Mouse (Mus musculus): ENCODE results near the gene Krt20. TPM values are rescaled to one million over a fixed set of nuclear protein-coding genes. Genes with fewer than 3 reads are reported as not detected.

The Krt20 gene
- polyA plus RNA-seq, 1 experiment from 2014 or later = not detected

DNA sequence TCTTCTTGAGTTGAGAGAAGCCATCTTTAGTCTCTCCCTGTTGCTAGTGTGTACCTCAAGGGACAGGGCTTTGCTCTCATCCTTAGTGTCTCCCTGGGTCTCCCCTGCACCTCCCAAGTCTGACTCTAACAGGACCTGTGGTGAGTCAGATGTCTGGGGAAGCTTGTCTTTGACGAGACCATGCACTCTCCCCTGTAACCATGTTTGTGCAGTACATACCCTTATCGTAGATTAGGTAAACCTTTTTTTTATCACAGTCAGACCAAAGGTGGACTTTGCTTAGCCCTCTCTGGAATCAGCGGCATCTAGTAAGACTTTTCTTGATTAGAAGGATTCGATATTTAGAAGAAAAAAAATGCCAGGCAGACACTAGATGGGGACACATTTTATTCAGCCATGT, 16.1 kb upstream of the Krt20 start:
- Histone ChIP-seq H3K36me3 (no peaks in the 10 kb centered on the region), H3K9me3 (no peaks in the 10 kb centered on the region), H3K27ac (no peak overlapping the region), H3K4me3 (replicated peaks) (no peak overlapping the region), H3K9ac (replicated peaks) (no peak overlapping the region), H3K4me1 (replicated peaks) (no peaks in the 10 kb centered on the region), H3K4me2 (replicated peaks) (no peak overlapping the region), H3K27me3 (no peaks in the 10 kb centered on the region)
- 94% methylated on average over 4 of the region's 4 CpGs for WGBS
- no peak for ATAC-seq

DNA sequence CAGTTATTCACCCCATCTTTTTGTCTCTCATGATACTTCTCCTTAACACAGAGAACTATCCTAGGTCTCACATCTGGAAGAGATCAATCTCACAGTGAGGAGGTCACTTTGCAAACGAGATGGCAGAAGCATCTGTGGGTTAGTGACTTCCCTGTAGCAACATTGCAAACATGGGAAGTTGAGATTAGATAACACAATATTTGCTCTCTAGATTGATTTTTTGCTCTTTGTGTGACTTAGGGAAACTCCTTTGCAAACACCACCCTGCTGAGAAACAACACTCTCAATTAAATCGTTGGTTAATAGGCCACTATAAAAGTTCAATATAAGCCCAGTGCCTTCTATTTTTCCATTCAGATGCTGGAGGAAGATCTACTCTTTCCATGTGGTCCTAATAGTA, 10.8 kb upstream of the Krt20 start:
- no peaks in the 10 kb centered on the region for H3K4me1 ChIP-seq (replicated peaks)
- no peak overlapping the region for H3K27ac ChIP-seq
- no peaks in the 10 kb centered on the region for H3K27me3 ChIP-seq
- no peaks in the 10 kb centered on the region for H3K36me3 ChIP-seq
- ATAC-seq = no peak
- H3K4me3 ChIP-seq (replicated peaks) = no peak overlapping the region
- H3K9me3 ChIP-seq = no peaks in the 10 kb centered on the region
- H3K9ac ChIP-seq (replicated peaks) = no peak overlapping the region
- WGBS = 81% methylated on average over 2 of the region's 2 CpGs
- H3K4me2 ChIP-seq (replicated peaks) = no peak overlapping the region

DNA sequence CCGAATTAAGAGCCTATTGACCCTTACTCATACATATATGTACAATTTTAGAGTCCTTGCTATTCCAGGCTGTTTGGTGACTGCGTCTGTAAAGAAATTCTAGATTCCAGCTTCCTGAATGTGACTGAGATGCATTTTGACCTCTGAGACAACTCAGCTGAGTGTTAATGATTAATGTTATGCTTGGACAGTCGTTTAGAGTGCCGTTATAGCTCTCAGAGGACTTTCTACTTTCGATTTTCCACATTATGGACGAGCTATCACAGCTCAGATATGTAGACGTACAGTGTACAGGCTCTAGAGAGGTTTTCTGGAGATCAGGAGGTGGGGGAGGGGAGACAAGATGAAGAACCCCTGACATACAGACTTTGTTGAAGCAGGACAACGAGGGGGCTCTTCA, 3.3 kb upstream of the Krt20 start:
- Histone ChIP-seq H3K27ac (no peak overlapping the region), H3K27me3 (no peaks in the 10 kb centered on the region), H3K9me3 (no peaks in the 10 kb centered on the region), H3K4me1 (replicated peaks) (no peaks in the 10 kb centered on the region), H3K9ac (replicated peaks) (no peak overlapping the region), H3K4me3 (replicated peaks) (no peak overlapping the region), H3K4me2 (replicated peaks) (no peak overlapping the region), H3K36me3 (no peaks in the 10 kb centered on the region)
- WGBS = 75% methylated on average over 8 of the region's 8 CpGs
- no peak for ATAC-seq

DNA sequence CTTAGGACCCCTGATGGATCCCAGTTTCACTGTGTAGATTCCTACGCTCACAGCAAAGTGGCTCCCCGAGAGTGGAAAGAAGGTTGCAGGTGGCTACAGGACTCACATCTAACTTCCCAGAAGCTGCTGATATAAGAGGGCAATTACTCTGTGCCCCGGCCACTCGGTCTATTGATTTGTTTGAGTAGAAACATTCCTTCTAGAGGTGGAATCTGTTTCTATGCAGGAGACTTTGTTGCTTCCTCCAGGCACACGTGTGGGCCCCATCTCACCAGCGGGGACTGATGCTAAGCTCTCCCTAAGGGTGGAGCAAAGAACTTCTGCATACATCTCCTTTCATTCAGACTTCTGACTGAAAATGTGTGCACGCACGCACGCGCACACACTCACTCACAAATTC, 1.5 kb upstream of the Krt20 start:
- H3K9ac ChIP-seq (replicated peaks) = no peak overlapping the region
- 72% methylated on average over 10 of the region's 10 CpGs for WGBS
- no peak for ATAC-seq

DNA sequence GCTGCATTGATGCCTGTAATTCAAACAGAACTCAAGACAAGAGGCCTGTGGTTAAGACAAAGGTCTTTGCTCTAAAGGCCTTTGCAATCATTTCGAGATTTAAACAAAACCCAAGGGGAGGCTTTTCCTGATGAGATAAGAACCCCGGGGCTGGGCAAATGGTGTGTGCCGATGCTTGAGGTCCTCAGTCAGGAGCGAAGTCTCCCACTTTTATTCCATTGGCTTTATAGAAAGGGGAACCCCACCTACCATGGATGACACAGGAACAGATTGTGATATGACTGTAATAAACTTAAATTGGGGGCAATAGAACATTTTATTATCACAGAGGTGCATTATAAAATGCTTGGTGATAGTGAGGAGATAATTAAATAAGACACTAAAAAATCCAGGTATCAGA, 1.3 kb downstream of the Krt20 start:
- Histone ChIP-seq H3K9me3 (no peaks in the 10 kb centered on the region), H3K27me3 (no peaks in the 10 kb centered on the region), H3K36me3 (no peaks in the 10 kb centered on the region), H3K4me1 (replicated peaks) (no peaks in the 10 kb centered on the region), H3K9ac (replicated peaks) (no peak overlapping the region), H3K4me2 (replicated peaks) (no peak overlapping the region), H3K4me3 (replicated peaks) (no peak overlapping the region), H3K27ac (no peak overlapping the region)
- no peak for ATAC-seq
- WGBS = 51% methylated on average over 4 of the region's 4 CpGs

More for the DNA sequence above, 1.5 kb upstream of the Krt20 start:
- Histone ChIP-seq H3K4me3 (replicated peaks) (no peak overlapping the region), H3K27me3 (no peaks in the 10 kb centered on the region), H3K9me3 (no peaks in the 10 kb centered on the region), H3K36me3 (no peaks in the 10 kb centered on the region), H3K27ac (no peak overlapping the region), H3K4me2 (replicated peaks) (no peak overlapping the region), H3K4me1 (replicated peaks) (no peaks in the 10 kb centered on the region)

DNA sequence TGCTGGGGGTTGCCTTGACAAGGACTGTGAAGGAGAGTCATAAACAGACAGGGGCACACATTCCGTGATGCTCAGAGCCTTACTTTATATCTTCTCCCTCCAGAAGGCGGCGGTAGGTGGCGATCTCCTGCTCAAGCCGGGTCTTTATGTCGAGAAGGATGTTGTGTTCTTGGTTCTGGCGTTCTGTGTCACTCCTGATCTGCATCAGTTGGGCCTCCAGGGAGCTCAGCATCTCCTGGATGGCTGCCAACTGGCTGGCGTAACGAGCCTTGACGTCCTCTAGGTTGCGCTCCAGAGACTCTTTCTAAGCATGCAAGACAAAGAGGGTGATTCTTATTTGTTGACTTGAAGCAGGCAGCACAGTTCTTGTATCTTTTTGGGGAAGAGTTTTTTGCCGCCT, 7.3 kb downstream of the Krt20 start:
- Histone ChIP-seq H3K9me3 (no peaks in the 10 kb centered on the region), H3K36me3 (no peaks in the 10 kb centered on the region), H3K4me3 (replicated peaks) (no peak overlapping the region), H3K4me2 (replicated peaks) (no peak overlapping the region), H3K4me1 (replicated peaks) (peaks cover 8% of the 10 kb centered on the region; the same call in 1 of the 2 replicates), H3K27ac (no peak overlapping the region), H3K27me3 (no peaks in the 10 kb centered on the region), H3K9ac (replicated peaks) (no peak overlapping the region)
- 34% methylated on average over 12 of the region's 12 CpGs for WGBS
- no peak for ATAC-seq

DNA sequence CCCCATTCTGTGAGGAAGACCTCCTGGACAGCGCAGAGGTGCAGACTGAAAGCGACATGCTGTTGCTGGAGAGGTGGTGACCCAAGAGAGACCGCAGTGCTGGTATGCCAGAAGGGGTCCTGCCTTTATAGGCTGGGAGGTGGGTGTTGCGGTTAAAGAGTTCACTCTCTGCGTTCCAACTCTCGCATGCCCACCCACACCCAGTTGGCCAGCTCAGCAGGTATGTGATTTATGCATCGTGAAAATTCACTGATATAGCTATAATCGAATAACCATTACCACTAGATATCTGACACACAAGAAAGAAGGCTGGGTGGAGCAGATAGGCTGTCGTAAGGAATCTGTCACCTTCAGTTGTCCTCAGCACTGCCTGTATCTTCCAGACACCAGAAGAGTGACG, 15.8 kb downstream of the Krt20 start, which contains the start of gene Krt12:
Gene Krt12 (minus strand): TSS at position 101 of the 400 bp plus-strand sequence.
- Histone ChIP-seq H3K9ac (replicated peaks) (no peak within 1 kb of the TSS), H3K9me3 (no peaks in the 10 kb centered on the region), H3K4me2 (replicated peaks) (no peak within 1 kb of the TSS), H3K27ac (no peak within 1 kb of the TSS), H3K27me3 (peaks cover 7% of the 10 kb centered on the region; the same call in 1 of the 2 replicates), H3K36me3 (no peaks in the 10 kb centered on the region), H3K4me3 (replicated peaks) (no peak within 1 kb of the TSS), H3K4me1 (replicated peaks) (peaks cover 6% of the 10 kb centered on the region; the same call in 1 of the 2 replicates)
- ATAC-seq = no peak
- 89% methylated on average over 10 of the region's 10 CpGs for WGBS

DNA sequence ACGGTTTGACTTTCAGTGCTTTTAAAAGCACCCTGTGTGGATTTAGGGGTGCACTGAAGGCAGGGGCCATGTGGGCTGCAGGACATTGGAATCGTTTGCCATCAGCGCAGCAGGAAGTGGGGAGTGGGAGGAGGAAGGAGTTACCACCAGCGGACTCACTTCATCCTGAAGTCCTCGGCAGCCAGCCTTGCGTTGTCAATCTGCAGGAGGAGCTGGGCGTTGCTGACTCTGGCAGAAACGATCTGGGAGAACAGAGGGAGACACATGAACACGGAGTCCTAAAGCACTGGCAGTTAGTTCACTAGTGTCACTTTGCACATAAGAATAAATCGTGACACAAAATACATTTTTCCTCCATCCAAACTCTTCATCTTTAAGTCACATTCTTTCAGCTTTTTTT, 17.4 kb downstream of the Krt20 start:
- Histone ChIP-seq H3K27ac (no peak overlapping the region), H3K9ac (replicated peaks) (no peak overlapping the region), H3K36me3 (no peaks in the 10 kb centered on the region), H3K9me3 (no peaks in the 10 kb centered on the region), H3K4me2 (replicated peaks) (no peak overlapping the region), H3K4me3 (replicated peaks) (no peak overlapping the region), H3K4me1 (replicated peaks) (peaks cover 6% of the 10 kb centered on the region; the same call in 1 of the 2 replicates), H3K27me3 (peaks cover 7% of the 10 kb centered on the region; the same call in 1 of the 2 replicates)
- no peak for ATAC-seq
- 65% methylated on average over 10 of the region's 10 CpGs for WGBS

DNA sequence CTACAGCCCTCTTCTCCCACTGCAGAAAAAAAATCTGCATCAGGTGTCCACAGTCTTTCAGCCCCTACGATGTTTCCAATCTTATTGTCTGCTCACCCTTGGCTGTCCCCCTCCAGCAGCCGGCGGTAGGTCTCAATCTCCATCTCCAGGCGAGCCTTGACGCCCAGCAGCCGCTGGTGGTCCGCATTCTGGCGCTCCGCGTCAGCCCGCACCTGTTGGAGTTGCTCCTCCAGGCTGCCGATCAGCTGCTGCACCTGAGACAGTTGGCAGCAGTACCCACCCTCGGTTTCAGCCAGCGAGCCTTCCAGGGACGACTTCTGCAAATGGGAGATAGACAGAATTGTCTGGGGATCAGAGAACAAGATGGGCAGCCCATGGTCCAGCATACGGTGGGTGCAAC, 20.1 kb downstream of the Krt20 start:
- Histone ChIP-seq H3K9ac (replicated peaks) (no peak overlapping the region), H3K27me3 (peaks cover 4% of the 10 kb centered on the region; the same call in 1 of the 2 replicates), H3K36me3 (no peaks in the 10 kb centered on the region), H3K4me1 (replicated peaks) (no peaks in the 10 kb centered on the region), H3K9me3 (no peaks in the 10 kb centered on the region), H3K27ac (no peak overlapping the region), H3K4me2 (replicated peaks) (no peak overlapping the region), H3K4me3 (replicated peaks) (no peak overlapping the region)
- WGBS = 72% methylated on average over 16 of the region's 16 CpGs
- ATAC-seq = no peak

DNA sequence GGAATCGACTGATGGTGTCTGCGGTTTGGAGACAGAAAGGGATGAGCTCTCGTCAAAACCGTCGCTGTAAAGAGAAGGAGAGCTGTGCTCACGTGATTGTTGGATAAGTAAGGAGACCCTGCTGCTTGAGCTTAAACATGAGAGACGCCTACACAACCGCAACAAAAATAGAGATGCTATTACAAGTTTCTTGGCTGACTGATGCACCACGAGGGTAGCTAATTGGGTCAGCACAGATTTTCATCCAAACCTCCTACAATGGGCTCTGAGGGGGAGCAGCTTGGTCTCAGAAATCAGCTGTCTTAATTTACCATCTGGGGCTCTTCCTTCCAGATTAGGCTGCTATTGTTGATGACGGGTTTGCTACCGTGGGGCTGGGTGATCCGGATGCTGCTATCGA, 21.0 kb downstream of the Krt20 start:
- Histone ChIP-seq H3K4me3 (replicated peaks) (no peak overlapping the region), H3K36me3 (no peaks in the 10 kb centered on the region), H3K9me3 (no peaks in the 10 kb centered on the region), H3K4me2 (replicated peaks) (no peak overlapping the region), H3K9ac (replicated peaks) (no peak overlapping the region), H3K4me1 (replicated peaks) (no peaks in the 10 kb centered on the region), H3K27me3 (peaks cover under 1% of the 10 kb centered on the region; the same call in 1 of the 2 replicates), H3K27ac (no peak overlapping the region)
- ATAC-seq = no peak
- WGBS = 76% methylated on average over 13 of the region's 13 CpGs

DNA sequence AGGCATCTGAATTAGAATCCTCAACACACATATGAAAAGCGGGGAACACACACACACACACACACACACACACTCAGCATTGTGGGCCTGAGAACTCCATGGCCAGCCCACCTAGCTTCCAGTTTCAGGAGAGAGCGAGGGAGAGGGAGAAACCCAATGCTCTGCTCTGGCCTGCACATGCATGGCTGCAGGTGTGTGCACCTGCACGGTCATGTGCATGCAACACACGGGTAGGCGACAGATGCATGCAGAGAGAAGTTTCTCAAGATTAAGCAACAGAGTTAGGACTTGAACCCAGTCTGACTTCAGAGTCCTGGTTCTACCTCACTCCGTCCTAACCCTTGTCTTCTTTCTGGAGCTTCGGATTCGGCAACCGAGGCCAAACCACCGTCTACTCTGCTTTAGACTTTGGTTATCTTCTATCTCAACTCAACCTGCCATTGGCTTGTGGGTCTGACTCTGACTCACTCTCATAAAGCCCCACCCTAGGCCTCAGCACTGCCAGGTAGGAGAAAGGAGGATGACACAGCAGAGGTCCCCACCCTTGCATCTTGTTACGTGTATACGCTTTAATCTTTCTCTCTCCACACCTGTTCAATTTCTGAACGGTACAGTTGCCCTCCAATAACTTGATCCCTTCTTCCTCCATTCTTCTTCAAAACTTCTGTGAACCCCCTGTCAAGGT, 23.3 kb downstream of the Krt20 start:
- Histone ChIP-seq H3K9me3 (no peaks in the 10 kb centered on the region), H3K4me3 (replicated peaks) (no peak overlapping the region), H3K36me3 (no peaks in the 10 kb centered on the region), H3K4me1 (replicated peaks) (no peaks in the 10 kb centered on the region), H3K9ac (replicated peaks) (no peak overlapping the region), H3K4me2 (replicated peaks) (no peak overlapping the region), H3K27me3 (no peaks in the 10 kb centered on the region), H3K27ac (no peak overlapping the region)
- WGBS = 90% methylated on average over 13 of the region's 13 CpGs
- ATAC-seq = no peak

DNA sequence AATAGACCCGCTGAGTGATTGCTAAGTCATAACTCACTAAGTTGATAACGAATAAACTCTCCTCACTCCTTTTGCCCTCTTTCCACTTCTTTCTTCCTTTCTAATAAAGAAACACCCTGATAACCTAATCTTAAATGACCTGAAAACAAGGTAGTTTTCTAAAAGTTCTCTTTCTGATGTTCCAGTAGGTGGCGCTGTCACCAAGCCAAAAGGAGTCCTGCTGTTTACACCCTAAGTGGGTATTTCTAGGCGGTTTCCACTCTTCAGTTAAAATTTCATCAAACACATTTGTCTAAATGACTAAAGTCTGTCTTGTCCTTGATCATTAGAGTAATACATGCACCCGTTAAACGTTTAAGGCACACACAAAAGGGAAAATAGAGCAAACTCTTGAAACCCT, 24.7 kb downstream of the Krt20 start:
- Histone ChIP-seq H3K27me3 (no peaks in the 10 kb centered on the region), H3K4me3 (replicated peaks) (no peak overlapping the region), H3K4me2 (replicated peaks) (no peak overlapping the region), H3K36me3 (no peaks in the 10 kb centered on the region), H3K9ac (replicated peaks) (no peak overlapping the region), H3K9me3 (no peaks in the 10 kb centered on the region), H3K27ac (no peak overlapping the region), H3K4me1 (replicated peaks) (no peaks in the 10 kb centered on the region)
- 22% methylated on average over 6 of the region's 6 CpGs for WGBS
- no peak for ATAC-seq

DNA sequence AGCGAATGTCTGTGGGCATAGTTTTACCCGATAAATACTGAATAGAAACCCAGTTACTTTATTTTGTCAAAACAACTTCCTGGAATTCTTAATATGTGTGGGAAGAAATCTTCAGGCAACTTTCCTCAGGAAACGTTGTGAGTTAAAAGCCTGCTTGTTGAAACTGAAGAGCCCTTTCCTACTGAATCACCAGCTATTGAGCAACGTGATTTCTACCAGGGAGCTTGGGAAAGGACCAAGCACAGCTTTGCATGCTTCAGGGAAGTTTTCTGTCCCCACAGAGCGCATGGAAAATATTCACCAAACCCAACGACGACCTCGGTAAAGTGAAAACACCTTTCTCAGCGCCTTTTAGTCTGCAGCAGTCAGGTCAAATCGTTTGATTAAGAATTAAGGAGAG, 31.8 kb downstream of the Krt20 start:
- Histone ChIP-seq H3K36me3 (no peaks in the 10 kb centered on the region), H3K9ac (replicated peaks) (no peak overlapping the region), H3K27ac (no peak overlapping the region), H3K27me3 (0 out of 2 replicates have a peak, but pooled peaks cover 2% of the 10 kb centered on the region), H3K9me3 (no peaks in the 10 kb centered on the region), H3K4me3 (replicated peaks) (no peak overlapping the region), H3K4me2 (replicated peaks) (no peak overlapping the region), H3K4me1 (replicated peaks) (no peaks in the 10 kb centered on the region)
- no peak for ATAC-seq
- WGBS = 82% methylated on average over 10 of the region's 10 CpGs
